Mouse (Mus musculus): ENCODE data around the gene Zdhhc17. TPM values are rescaled to one million over a fixed set of nuclear protein-coding genes. Genes with fewer than 3 reads are reported as not detected.

Gene Zdhhc17
- 20.1 TPM for polyA plus RNA-seq (2017; shearing (Covaris generic))

GRCm38 (mm10) chr10:111009641-111010479 lies at the start of gene Zdhhc17:
TSS of gene Zdhhc17 (minus strand) at chr10:111010140.

GRCm38 (mm10) chr10:110919531-110920343 lies 90.2 kb downstream of the Zdhhc17 start, which contains the start of gene Csrp2:
TSS of gene Csrp2 (plus strand) at chr10:110919789.

Other genes starting within 250 kb of the Zdhhc17 start
- gene Csrp2, start 90.4 kb downstream of the Zdhhc17 start, polyA plus RNA-seq (2017; shearing (Covaris generic)) = 2.3 TPM
- gene Osbpl8, start 154.6 kb upstream of the Zdhhc17 start, polyA plus RNA-seq (2017; shearing (Covaris generic)) = 54.3 TPM